Mouse (Mus musculus): ENCODE results near the gene Uba6.

Uba6 gene

DNA sequence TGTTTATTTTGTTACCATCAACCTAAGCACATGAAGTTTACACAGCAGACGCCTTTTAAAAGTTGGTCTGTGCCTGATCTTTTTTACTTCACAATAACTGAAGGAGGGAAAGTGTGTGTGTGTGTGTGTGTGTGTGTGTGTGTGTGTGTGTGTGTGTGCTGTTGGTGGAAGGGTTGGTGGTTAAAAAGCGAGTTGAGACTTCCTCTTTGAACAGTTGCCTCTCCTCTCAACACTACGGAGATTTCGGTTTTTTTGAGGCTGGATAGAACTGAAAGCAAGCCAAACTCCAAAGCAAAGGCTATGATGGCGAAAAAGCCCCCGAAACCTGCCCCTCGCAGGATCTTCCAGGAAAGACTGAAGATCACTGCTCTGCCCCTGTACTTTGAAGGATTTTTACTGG lies 101.1 kb downstream of the Uba6 start, which contains the start of gene Stap1:
Gene Stap1, plus strand, starts transcription at position 209 of the 400 bp plus-strand sequence.
- DNase-seq: no peak

DNA sequence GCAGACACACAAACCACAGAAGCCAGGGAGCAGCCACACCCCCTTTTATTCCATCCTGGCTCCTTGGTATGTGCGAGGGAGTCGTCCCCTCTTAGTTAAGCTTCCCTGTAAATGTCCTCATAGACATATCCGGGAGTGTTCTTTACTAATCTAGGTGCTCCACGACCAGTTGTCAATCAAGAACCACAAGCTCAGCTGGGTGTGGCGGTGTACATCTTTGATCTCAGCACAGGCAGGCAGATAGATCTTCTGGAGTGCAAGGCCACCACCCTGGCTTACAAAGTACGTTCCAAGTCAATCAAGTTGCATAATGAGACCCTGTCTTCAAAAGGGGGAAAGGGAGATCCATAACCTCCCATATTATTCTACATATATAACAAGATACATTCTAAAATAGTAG lies 103.5 kb downstream of the Uba6 start:
- no peak for DNase-seq

DNA sequence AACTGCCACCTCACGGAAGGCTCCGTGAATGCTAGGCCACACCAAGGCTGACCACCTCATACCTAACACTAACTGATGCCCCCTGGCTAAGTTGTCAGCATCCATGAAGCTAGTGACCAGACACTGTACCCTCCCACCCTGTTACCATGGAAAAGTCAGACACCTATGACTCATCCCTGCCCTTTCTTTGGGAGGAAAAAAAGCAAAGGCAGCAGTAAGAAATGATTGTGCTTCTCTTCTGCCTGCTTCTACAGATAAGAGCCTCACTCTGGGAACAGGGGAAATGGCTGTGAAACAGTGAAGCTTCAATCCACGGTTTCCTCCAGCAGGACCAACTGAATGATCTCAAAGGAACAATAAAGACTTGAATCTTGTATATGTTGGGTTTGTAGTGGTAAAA lies 104.2 kb downstream of the Uba6 start:
- no peak for DNase-seq

DNA sequence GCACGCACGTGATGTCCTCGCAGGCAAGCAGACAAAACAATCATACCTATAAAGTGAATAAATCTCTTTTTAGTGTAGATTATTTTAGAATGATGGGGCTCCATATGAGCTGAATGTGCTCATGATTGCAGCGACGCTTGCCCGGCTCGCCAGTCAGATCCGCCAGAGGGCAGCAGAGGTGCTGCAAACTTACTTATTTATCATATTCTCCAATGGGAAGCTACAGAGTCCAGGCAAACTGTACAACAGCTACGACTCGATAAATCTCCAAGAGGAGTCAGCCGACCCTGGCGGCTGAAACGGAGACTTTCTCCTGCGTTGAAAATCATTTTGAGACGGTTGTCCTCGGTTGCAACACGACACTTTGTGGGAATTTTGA lies 106.1 kb downstream of the Uba6 start:
- peak; percentile 90 for DNase-seq

DNA sequence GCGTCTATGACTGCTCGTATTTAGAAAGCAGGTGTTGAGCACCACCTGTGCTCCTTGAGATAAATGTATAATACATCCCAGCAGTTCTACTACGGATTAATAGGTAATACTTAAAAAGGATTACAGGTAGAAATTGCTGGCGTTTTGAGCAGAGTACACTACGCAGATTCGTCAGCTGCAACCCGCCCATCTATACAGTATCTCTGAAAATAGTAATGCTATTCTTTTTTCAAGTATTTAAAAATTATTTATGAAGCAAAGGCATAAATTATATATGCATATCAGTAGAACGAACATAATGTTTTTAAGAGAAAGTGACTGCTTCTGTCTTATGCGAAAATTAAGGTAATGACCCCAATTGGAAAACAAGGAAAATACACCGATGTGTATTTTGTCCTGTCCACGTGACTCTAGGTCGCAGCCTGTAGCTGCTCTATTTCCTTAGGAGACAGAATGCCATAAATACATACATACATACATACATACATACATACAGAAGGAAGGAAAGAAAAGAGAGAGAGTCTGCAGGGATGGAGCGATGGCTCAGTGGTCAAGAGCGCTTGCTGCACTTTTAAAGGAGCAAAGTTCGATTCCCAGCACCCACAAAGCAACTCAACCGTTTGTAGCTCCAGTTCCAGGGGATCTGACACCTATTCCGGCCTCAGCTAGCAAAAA lies 106.6 kb downstream of the Uba6 start:
- DNase-seq: no peak

DNA sequence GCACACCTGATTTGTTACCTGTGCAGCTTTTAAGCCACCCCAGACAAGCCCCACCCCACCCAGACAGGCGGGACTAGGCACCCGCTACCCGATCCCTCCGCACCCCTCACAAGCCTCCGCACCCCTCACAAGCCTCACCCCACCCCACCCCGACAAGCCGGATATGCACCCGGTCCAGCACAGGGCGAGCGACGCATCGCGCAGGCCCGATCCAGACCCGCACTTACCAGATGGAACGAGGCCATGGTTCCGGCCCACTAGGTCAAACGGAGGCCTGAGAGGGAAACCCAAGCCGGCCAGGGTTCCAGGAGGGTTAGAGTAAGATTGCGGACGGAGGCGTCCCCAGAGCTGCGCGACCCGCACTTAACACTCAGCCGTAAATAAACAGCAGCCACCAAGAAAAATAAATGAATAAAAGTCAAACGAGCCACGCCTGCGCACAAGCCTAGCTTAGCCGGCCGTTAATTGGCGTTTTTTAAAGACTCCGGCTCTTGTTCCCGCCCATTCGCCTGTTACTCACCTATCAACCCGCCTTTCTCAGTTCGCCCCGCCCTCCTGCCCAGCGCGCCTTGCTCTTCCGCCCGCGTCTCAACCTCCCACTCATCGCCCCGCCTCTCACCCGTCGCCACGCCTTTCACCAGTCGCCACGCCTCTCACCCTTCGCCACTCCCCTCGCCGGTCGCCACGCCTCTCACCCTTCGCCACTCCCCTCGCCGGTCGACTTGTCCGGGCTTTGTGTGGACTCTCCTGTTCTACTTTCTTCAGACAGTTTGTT lies 107.3 kb downstream of the Uba6 start, which contains the start of gene Cenpc1:
Gene Cenpc1, minus strand, starts transcription at position 483 of the 775 bp plus-strand sequence.
- DNase-seq: peak; percentile 98

DNA sequence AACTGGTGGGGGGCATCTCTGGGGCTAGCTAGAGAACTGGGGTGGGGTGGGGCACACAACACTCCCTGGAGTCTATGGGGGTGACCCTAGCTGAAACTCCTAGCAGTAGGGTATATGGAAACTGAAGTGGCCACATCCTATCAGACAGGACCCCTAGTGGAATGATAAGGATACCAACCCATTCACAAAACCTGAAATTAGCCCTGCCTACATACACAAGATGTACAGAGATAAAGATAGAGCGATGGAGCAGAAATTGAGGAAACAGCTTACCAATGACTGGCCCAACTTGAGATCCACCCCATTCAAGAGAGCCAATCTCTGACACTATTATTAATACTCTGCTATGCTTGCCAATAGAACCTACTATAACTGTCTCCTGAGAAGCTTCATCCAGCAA lies 109.1 kb downstream of the Uba6 start:
- no peak for DNase-seq
